Mouse (Mus musculus) liver, embryonic 11.5 days (tissue): ENCODE measurements at regions not wholly inside any gene's neighbourhood (a gene's known extent, or its start where the extent isn't known, plus 50 kb on each side); places are given as distances from the start of the nearest gene placed in this dataset.

Source experiments
- ATAC-seq: fragments of 200-750 bp; cut with Nextera tagmentation; replicated peaks from 2 replicates; pipeline ENCODE4 v1.8.0; 2017; ENCODE audit warnings: moderate number of reproducible peaks, mild to moderate bottlenecking, moderate TSS enrichment, moderate library complexity; ENCODE audit not compliant: low FRiP score
- DNase-seq: peaks from one replicate; pipeline ENCODE4 v3.0.0-alpha.2; 2017; ENCODE audit warnings: low spot score
- H3K27ac ChIP-seq: fragments of 300-500 bp; sonication (generic); 2 replicates; pipeline ENCODE4 v1.5.1; 2014; ENCODE audit warnings: mild to moderate bottlenecking, low read depth, low read length, control low read depth
- H3K27me3 ChIP-seq: fragments of 300-500 bp; sonication (generic); replicated peaks from 2 replicates; pipeline ENCODE4 v1.6.1; 2014; ENCODE audit warnings: low read length, mixed read lengths; ENCODE audit not compliant: control insufficient read depth, insufficient read depth
- H3K36me3 ChIP-seq: fragments of 300-500 bp; sonication (generic); 2 replicates; pipeline ENCODE4 v1.6.1; 2014; ENCODE audit warnings: mild to moderate bottlenecking, low read length, moderate library complexity, mixed read lengths; ENCODE audit not compliant: control insufficient read depth, insufficient read depth
- H3K4me1 ChIP-seq: fragments of 300-500 bp; sonication (generic); replicated peaks from 2 replicates; pipeline ENCODE4 v1.6.1; 2014; ENCODE audit warnings: low read length, mixed read lengths; ENCODE audit not compliant: control insufficient read depth, insufficient read depth
- H3K4me2 ChIP-seq: fragments of 300-500 bp; sonication (generic); 2 replicates; pipeline ENCODE4 v1.6.1; 2014; ENCODE audit warnings: mild to moderate bottlenecking, control low read depth, moderate library complexity
- H3K4me3 ChIP-seq: fragments of 300-500 bp; sonication (generic); 2 replicates; pipeline ENCODE4 v1.5.1; 2014; ENCODE audit warnings: low read depth, low read length, control low read depth
- H3K9ac ChIP-seq: fragments of 300-500 bp; sonication (generic); 2 replicates; pipeline ENCODE4 v1.6.1; 2014; ENCODE audit warnings: low read depth, low read length, control low read depth
- H3K9me3 ChIP-seq: fragments of 300-500 bp; sonication (generic); 2 replicates; pipeline ENCODE4 v1.6.1; 2016; ENCODE audit warnings: low read length, inconsistent platforms, mixed read lengths; ENCODE audit not compliant: control insufficient read depth
- WGBS: fragments of 180-500 bp; shearing (Covaris S2); extraction: QIAGEN DNeasy Blood & Tissue Kit; methylation state at CpG from one replicate; pipeline ENCODE4 v1.1.7; 2014; 5-methylcytosine and 5-hydroxymethylcytosine counted together

- DNase-seq, result no peak
- 66% methylated on average over 1 of the region's 1 CpGs for WGBS
- ATAC-seq, result no peak
These were observed 193.5 kb downstream of the Usp46 start for GRCm38 (mm10) chr5:73874770-73875169.

GRCm38 (mm10) chr5:73875847-73876246, 192.4 kb downstream of the Usp46 start:
- no peaks in the 10 kb centered on the region for H3K9me3 ChIP-seq
- no peaks in the 10 kb centered on the region for H3K27me3 ChIP-seq
- H3K27ac ChIP-seq, result no peak overlapping the region
- WGBS, result 59% methylated on average over 3 of the region's 3 CpGs
- DNase-seq (no peak), ATAC-seq (no peak)
- H3K36me3 ChIP-seq, result no peaks in the 10 kb centered on the region
- H3K4me3 ChIP-seq, result no peak overlapping the region
- no peaks in the 10 kb centered on the region for H3K4me1 ChIP-seq
- no peak overlapping the region for H3K9ac ChIP-seq
- no peak overlapping the region for H3K4me2 ChIP-seq

More at GRCm38 (mm10) chr5:73874770-73875169, 193.5 kb downstream of the Usp46 start:
- no peaks in the 10 kb centered on the region for H3K36me3 ChIP-seq
- H3K4me3 ChIP-seq, result no peak overlapping the region
- no peaks in the 10 kb centered on the region for H3K9me3 ChIP-seq
- H3K27me3 ChIP-seq, result no peaks in the 10 kb centered on the region
- H3K27ac ChIP-seq, result no peak overlapping the region
- H3K4me2 ChIP-seq, result no peak overlapping the region
- H3K9ac ChIP-seq, result no peak overlapping the region
- no peaks in the 10 kb centered on the region for H3K4me1 ChIP-seq

GRCm38 (mm10) chr5:73880936-73881335, 187.3 kb downstream of the Usp46 start:
- no peak overlapping the region for H3K4me2 ChIP-seq
- DNase-seq (no peak), ATAC-seq (no peak)
- H3K27ac ChIP-seq, result no peak overlapping the region
- no peaks in the 10 kb centered on the region for H3K4me1 ChIP-seq
- no peaks in the 10 kb centered on the region for H3K27me3 ChIP-seq
- H3K9me3 ChIP-seq, result no peaks in the 10 kb centered on the region
- H3K36me3 ChIP-seq, result no peaks in the 10 kb centered on the region
- no peak overlapping the region for H3K4me3 ChIP-seq
- no peak overlapping the region for H3K9ac ChIP-seq
- WGBS, result 83% methylated on average over 3 of the region's 3 CpGs

- Histone ChIP-seq H3K9ac (no peak overlapping the region), H3K4me1 (no peaks in the 10 kb centered on the region), H3K4me3 (no peak overlapping the region), H3K4me2 (no peak overlapping the region), H3K9me3 (no peaks in the 10 kb centered on the region), H3K27me3 (no peaks in the 10 kb centered on the region), H3K36me3 (no peaks in the 10 kb centered on the region), H3K27ac (no peak overlapping the region)
- ATAC-seq, result no peak
- 62% methylated on average over 5 of the region's 5 CpGs for WGBS
- DNase-seq, result no peak
These were observed 186.3 kb downstream of the Usp46 start for GRCm38 (mm10) chr5:73881941-73882340.

- WGBS, result 78% methylated on average over 12 of the region's 12 CpGs
- DNase-seq (no peak), ATAC-seq (no peak)
- Histone ChIP-seq H3K4me1 (no peaks in the 10 kb centered on the region), H3K9ac (no peak overlapping the region), H3K27me3 (no peaks in the 10 kb centered on the region), H3K4me3 (no peak overlapping the region), H3K27ac (no peak overlapping the region), H3K9me3 (no peaks in the 10 kb centered on the region), H3K36me3 (no peaks in the 10 kb centered on the region), H3K4me2 (no peak overlapping the region)
These were observed 183.2 kb downstream of the Usp46 start for GRCm38 (mm10) chr5:73884998-73885397.

GRCm38 (mm10) chr5:73885691-73886090, 182.5 kb downstream of the Usp46 start:
- 94% methylated on average over 1 of the region's 1 CpGs for WGBS

GRCm38 (mm10) chr5:73887306-73887958, 180.8 kb downstream of the Usp46 start:
- ATAC-seq (no peak), DNase-seq (no peak)
- Histone ChIP-seq H3K4me3 (no peak overlapping the region), H3K4me1 (no peaks in the 10 kb centered on the region), H3K9ac (no peak overlapping the region), H3K9me3 (no peaks in the 10 kb centered on the region), H3K27me3 (no peaks in the 10 kb centered on the region), H3K36me3 (no peaks in the 10 kb centered on the region), H3K27ac (no peak overlapping the region), H3K4me2 (no peak overlapping the region)
- 82% methylated on average over 8 of the region's 8 CpGs for WGBS

More at GRCm38 (mm10) chr5:73885691-73886090, 182.5 kb downstream of the Usp46 start:
- H3K27me3 ChIP-seq, result no peaks in the 10 kb centered on the region
- H3K4me2 ChIP-seq, result no peak overlapping the region
- H3K9ac ChIP-seq, result no peak overlapping the region
- no peaks in the 10 kb centered on the region for H3K9me3 ChIP-seq
- H3K4me3 ChIP-seq, result no peak overlapping the region
- DNase-seq (no peak), ATAC-seq (no peak)
- no peak overlapping the region for H3K27ac ChIP-seq
- H3K36me3 ChIP-seq, result no peaks in the 10 kb centered on the region
- H3K4me1 ChIP-seq, result no peaks in the 10 kb centered on the region

- ATAC-seq, result no peak
- Histone ChIP-seq H3K27me3 (no peaks in the 10 kb centered on the region), H3K27ac (no peak overlapping the region), H3K9ac (no peak overlapping the region), H3K4me2 (no peak overlapping the region), H3K4me3 (no peak overlapping the region), H3K36me3 (no peaks in the 10 kb centered on the region), H3K9me3 (no peaks in the 10 kb centered on the region), H3K4me1 (no peaks in the 10 kb centered on the region)
- 62% methylated on average over 2 of the region's 2 CpGs for WGBS
- DNase-seq, result no peak
These were observed 179.8 kb downstream of the Usp46 start for GRCm38 (mm10) chr5:73888391-73888790.

GRCm38 (mm10) chr5:73889342-73889741, 178.9 kb downstream of the Usp46 start:
- ATAC-seq (no peak), DNase-seq (no peak)
- Histone ChIP-seq H3K27ac (no peak overlapping the region), H3K9ac (no peak overlapping the region), H3K4me1 (no peaks in the 10 kb centered on the region), H3K27me3 (no peaks in the 10 kb centered on the region), H3K4me3 (no peak overlapping the region), H3K36me3 (no peaks in the 10 kb centered on the region), H3K9me3 (no peaks in the 10 kb centered on the region), H3K4me2 (no peak overlapping the region)
- WGBS, result 42% methylated on average over 1 of the region's 1 CpGs
